Comparison of ENCODE assay signal across 42 mouse cellular contexts in genomic region chr2:93589875-93590274, GRCm38 (mm10). TPM values are rescaled to one million over a fixed set of nuclear protein-coding genes. Genes with fewer than 3 reads are reported as not detected.
DNase-seq lines count a peak whose midpoint lies in the region; ATAC-seq and TF ChIP-seq lines count a peak whose summit lies in the region.
"Had no signal": no experiment of that assay in that cellular context is flagged by ENCODE, and none has a peak within 500 bp of the region (broad histone marks: within the 10 kb centered on the region; RNA-seq: fewer than 3 reads in every experiment).

No protein-coding gene starts in this region.

- 0 out of 2 replicates have a peak, but pooled peaks have one; percentile 37 for ATAC-seq in megakaryocyte progenitor cell, adult 5-6 weeks (replicated peaks; ENCODE audit: poor library complexity)
- ATAC-seq: activated CD4-positive, CD25-positive, alpha-beta regulatory T cell, adult 4 months; forebrain, embryonic 14.5 days; inflammation-experienced regulatory T-cells, adult 6 months had no signal

- TF ChIP-seq CTCF in lung, adult 2 months (IDR thresholded peaks at IDR 0.05; ENCODE audit: insufficient read depth, low read length) = no peak

- H3K4me3 ChIP-seq in lung, adult 2 months (replicated peaks; ENCODE audit: extremely low read depth, low read depth, low read length) = no peak overlapping the region
- H3K4me3 ChIP-seq: embryonic facial prominence, embryonic 12.5 days; heart, adult 2 months; heart, embryonic 13.5 days; hindbrain, embryonic 10.5 days; hindbrain, embryonic 15.5 days; limb, embryonic 12.5 days; liver, embryonic 13.5 days; lung, embryonic 15.5 days; megakaryocyte, embryonic 14.5 days had no signal

- no peaks in the 10 kb centered on the region for H3K4me1 ChIP-seq in lung, adult 2 months (ENCODE audit: control insufficient read depth, insufficient read depth, low read length)
- H3K4me1 ChIP-seq: hindbrain, embryonic 15.5 days; liver, embryonic 13.5 days; lung, embryonic 15.5 days; megakaryocyte, embryonic 14.5 days had no signal

- TF ChIP-seq POLR2A in lung, adult 2 months (IDR thresholded peaks at IDR 0.05; ENCODE audit: borderline replicate concordance, extremely low read depth, low read depth, low read length) = no peak

- intact Hi-C loops in left cerebral cortex, postnatal 14 days (cut with DNase I) = no loop called here

- DNase-seq in left cerebral cortex, postnatal 14 days (ENCODE audit: low spot score in 2 of 2) = peak; percentile 6 to 10
- DNase-seq in left cerebral cortex, adult 18-20 months (ENCODE audit: low spot score in 2 of 2) = no peak
- peak; percentile 23 for DNase-seq in lung, postnatal 25 days (ENCODE audit: low spot score)
- no peak for DNase-seq in lung, adult 2 months
- DNase-seq in brain, adult 2 months (ENCODE audit: low read depth, low spot score) = peak; percentile 7
- no peak for DNase-seq in frontal cortex, postnatal 10 days (ENCODE audit: low spot score in 2 of 2)
- DNase-seq in right cerebral cortex, postnatal 14 days = no peak
- DNase-seq: adrenal gland, adult 2 months; adrenal gland, postnatal 36 days; B cell, adult 2 months; cerebellum, adult 11 months; cerebellum, adult 9-10 months; cerebellum, postnatal 36 days; embryo, embryonic 11 days; gastrocnemius, postnatal 25 days; heart, adult 2 months; heart, postnatal 10 days; kidney, adult 11 months; kidney, postnatal 14 days; liver, embryonic 13.5 days; midbrain, embryonic 14.5 days; right cerebral cortex, postnatal 25 days had no signal

- 36% methylated on average over 4 of the region's 4 CpGs for WGBS in lung, adult 2 months

RNA-seq across cellular contexts. Expression of gene Gm10803, which starts 29.5 kb away (rescaled TPM):
- not detected for total RNA-seq in left cerebral cortex, postnatal 14 days (2021)
- total RNA-seq in left cerebral cortex, adult 18-20 months (2021) = not detected
- polyA plus RNA-seq in lung, adult 2 months (2012; rRNA removed) = not detected in 2 replicates
- total RNA-seq in megakaryocyte progenitor cell, adult 5-6 weeks (2015) = not detected in 2 replicates
- total RNA-seq in megakaryocyte progenitor cell, adult 5-6 weeks (2017) = not detected in 2 replicates
- total RNA-seq: adrenal gland, adult 2 months; adrenal gland, postnatal 36 days; gastrocnemius, adult 18-20 months; gastrocnemius, postnatal 25 days; heart, adult 2 months; heart, postnatal 10 days; layer of hippocampus, adult 18-20 months; left cerebral cortex, postnatal 25 days; monocyte, adult 5-6 weeks had no signal
- polyA plus RNA-seq: activated CD4-positive, CD25-positive, alpha-beta regulatory T cell, adult 4 months; adrenal gland, adult 2 months; embryonic facial prominence, embryonic 12.5 days; forebrain, embryonic 14.5 days; heart, adult 2 months; heart, embryonic 13.5 days; hindbrain, embryonic 10.5 days; hindbrain, embryonic 15.5 days; inflammation-experienced regulatory T-cells, adult 6 months; kidney, embryonic 14.5 days; limb, embryonic 12.5 days; liver, embryonic 13.5 days; lung, embryonic 15.5 days; midbrain, embryonic 14.5 days; neural tube, embryonic 14.5 days; spleen, adult 2 months; testis, adult 2 months; thymus, postnatal 0 days had no signal

RNA-seq across cellular contexts. Expression of gene Alx4, which starts 52.3 kb away (rescaled TPM):
- 1 to 10 TPM; 1.1 to 1.3 TPM for total RNA-seq in left cerebral cortex, postnatal 14 days (2021)
- total RNA-seq in left cerebral cortex, adult 18-20 months (2021) = 1 to 10 TPM; 1.7 to 1.9 TPM
- 0.24 and 0.47 TPM in 2 replicates for polyA plus RNA-seq in lung, adult 2 months (2012; rRNA removed)
- not detected in 2 replicates for total RNA-seq in megakaryocyte progenitor cell, adult 5-6 weeks (2015)
- total RNA-seq in megakaryocyte progenitor cell, adult 5-6 weeks (2017) = not detected in 2 replicates
- total RNA-seq: monocyte, adult 5-6 weeks had no signal
- polyA plus RNA-seq: activated CD4-positive, CD25-positive, alpha-beta regulatory T cell, adult 4 months had no signal

Comparison
In these comparisons a context has a peak if more than half of its experiments do, and no peak if none do; other contexts are left out.
1. DNase-seq: peak in left cerebral cortex, postnatal 14 days (2 of 2), lung, postnatal 25 days (single experiment) and brain, adult 2 months (single experiment); none in left cerebral cortex, adult 18-20 months (0 of 2), lung, adult 2 months (single experiment), frontal cortex, postnatal 10 days (0 of 2) and right cerebral cortex, postnatal 14 days (single experiment).